Mouse (Mus musculus) forebrain, embryonic 16.5 days (tissue): ENCODE results near the gene S100a7a. TPM values are rescaled to one million over a fixed set of nuclear protein-coding genes. Genes with fewer than 3 reads are reported as not detected.

ENCODE experiments used
- ATAC-seq: fragments of 200-750 bp; cut with Nextera tagmentation; 2 replicates; pipeline ENCODE4 v1.8.0; 2017; ENCODE audit warnings: mild to moderate bottlenecking, moderate library complexity
- H3K27ac ChIP-seq: fragments of 300-500 bp; sonication (generic); 2 replicates; pipeline ENCODE4 v1.5.1; 2014; ENCODE audit warnings: low read length, control low read depth
- H3K27me3 ChIP-seq: fragments of 300-500 bp; sonication (generic); replicated peaks from 2 replicates; pipeline ENCODE4 v1.6.1; 2014; ENCODE audit warnings: low read length; ENCODE audit not compliant: control insufficient read depth, insufficient read depth
- H3K36me3 ChIP-seq: fragments of 300-500 bp; sonication (generic); 2 replicates; pipeline ENCODE4 v1.6.1; 2014; ENCODE audit not compliant: control insufficient read depth, insufficient read depth
- H3K4me1 ChIP-seq: fragments of 300-500 bp; sonication (generic); replicated peaks from 2 replicates; pipeline ENCODE4 v1.6.1; 2014; ENCODE audit warnings: low read length; ENCODE audit not compliant: control insufficient read depth, insufficient read depth
- H3K4me2 ChIP-seq: fragments of 300-500 bp; sonication (generic); 2 replicates; pipeline ENCODE4 v1.6.1; 2014; ENCODE audit warnings: mild to moderate bottlenecking, low read length, control low read depth
- H3K4me3 ChIP-seq: fragments of 300-500 bp; sonication (generic); replicated peaks from 2 replicates; pipeline ENCODE4 v1.5.1; 2014; ENCODE audit warnings: mild to moderate bottlenecking, low read length, control low read depth
- H3K9ac ChIP-seq: fragments of 300-500 bp; sonication (generic); replicated peaks from 2 replicates; pipeline ENCODE4 v1.6.1; 2014; ENCODE audit warnings: low read depth, low read length, control low read depth
- H3K9me3 ChIP-seq: fragments of 300-500 bp; sonication (generic); 2 replicates; pipeline ENCODE4 v1.6.1; 2016; ENCODE audit warnings: low read length; ENCODE audit not compliant: control insufficient read depth
- WGBS: fragments of 180-500 bp; shearing (Covaris S2); extraction: QIAGEN DNeasy Blood & Tissue Kit; methylation state at CpG from one replicate; pipeline ENCODE4 v1.1.7; 2014; 5-methylcytosine and 5-hydroxymethylcytosine counted together
- polyA plus RNA-seq: library from polyadenylated mRNA; unstranded; fragments of >200 nt; fragmentation: Nextera tagmentation; extraction: Ambion mirVana; gene quantifications from 2 replicates; pipeline ENCODE4 v1.2.1, GENCODE M21; 2015

The S100a7a gene
- polyA plus RNA-seq, 1 experiment from 2014 or later, result not detected

DNA sequence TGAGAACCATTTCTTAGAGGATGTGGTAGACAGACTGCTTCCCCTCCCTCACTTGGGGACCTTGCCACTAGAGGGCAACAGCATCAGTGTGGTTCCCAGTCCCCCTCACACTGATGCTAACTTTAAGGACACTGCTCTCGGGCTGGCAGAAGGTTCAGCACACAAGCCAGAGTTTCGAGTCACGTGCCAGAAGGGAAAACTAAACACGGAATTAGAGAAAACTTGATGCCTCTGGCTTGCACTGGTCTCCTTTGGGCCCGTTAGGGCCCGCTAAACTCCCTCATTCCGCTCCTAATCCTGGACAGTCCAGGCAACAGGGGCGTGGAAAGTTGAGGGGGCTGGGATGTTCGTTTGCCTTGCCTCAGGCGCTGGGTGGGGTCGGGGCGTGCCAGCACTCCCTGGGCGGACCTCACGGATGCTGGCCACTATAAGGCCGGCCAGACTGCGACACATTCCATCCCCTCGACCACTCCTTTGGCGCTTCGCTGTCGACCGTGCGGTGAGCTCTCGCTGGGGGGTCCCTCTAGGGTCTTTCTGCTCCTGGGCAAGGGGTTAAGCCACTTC is 41.0 kb upstream of the S100a7a start, which contains the start of gene S100a6:
Gene S100a6, plus strand, starts transcription at position 155 of the 564 bp plus-strand sequence.
- under 1% methylated on average over 23 of the region's 23 CpGs for WGBS
- peak; percentile 85 for ATAC-seq

GRCm38 (mm10) chr3:90613461-90614147 is 40.2 kb upstream of the S100a7a start:
- H3K4me3 ChIP-seq, result no peak overlapping the region

More for the DNA sequence above, 41.0 kb upstream of the S100a7a start, which contains the start of gene S100a6:
- Histone ChIP-seq H3K4me1 (peaks cover 6% of the 10 kb centered on the region), H3K4me3 (peak within 1 kb of the TSS; percentile 31), H3K36me3 (no peaks in the 10 kb centered on the region), H3K27ac (no peak within 1 kb of the TSS), H3K27me3 (no peaks in the 10 kb centered on the region), H3K9me3 (no peaks in the 10 kb centered on the region), H3K9ac (0 out of 2 replicates have a peak within 1 kb of the TSS, but pooled peaks have one; percentile 22), H3K4me2 (peak within 1 kb of the TSS; percentile 56)

GRCm38 (mm10) chr3:90614148-90614530 is 39.7 kb upstream of the S100a7a start:
- Histone ChIP-seq H3K27me3 (no peaks in the 10 kb centered on the region), H3K9ac (no peak overlapping the region), H3K27ac (no peak overlapping the region), H3K4me3 (no peak overlapping the region), H3K4me2 (no peak overlapping the region), H3K4me1 (peaks cover 6% of the 10 kb centered on the region), H3K9me3 (no peaks in the 10 kb centered on the region), H3K36me3 (no peaks in the 10 kb centered on the region)
- no peak for ATAC-seq
- WGBS, result 86% methylated on average over 6 of the region's 6 CpGs

More at GRCm38 (mm10) chr3:90613461-90614147, 40.2 kb upstream of the S100a7a start:
- no peaks in the 10 kb centered on the region for H3K27me3 ChIP-seq
- H3K9me3 ChIP-seq, result no peaks in the 10 kb centered on the region
- no peak for ATAC-seq
- H3K4me2 ChIP-seq, result peak overlapping the region; percentile 56; the same call in 1 of the 2 replicates
- no peak overlapping the region for H3K27ac ChIP-seq
- no peaks in the 10 kb centered on the region for H3K36me3 ChIP-seq
- H3K9ac ChIP-seq, result no peak overlapping the region
- H3K4me1 ChIP-seq, result peaks cover 6% of the 10 kb centered on the region
- WGBS, result 71% methylated on average over 7 of the region's 7 CpGs

- WGBS, result 85% methylated on average over 11 of the region's 11 CpGs
- Histone ChIP-seq H3K27ac (no peak overlapping the region), H3K4me1 (peaks cover 6% of the 10 kb centered on the region), H3K9ac (no peak overlapping the region), H3K9me3 (no peaks in the 10 kb centered on the region), H3K4me3 (no peak overlapping the region), H3K27me3 (no peaks in the 10 kb centered on the region), H3K36me3 (no peaks in the 10 kb centered on the region), H3K4me2 (no peak overlapping the region)
- no peak for ATAC-seq
Measured at GRCm38 (mm10) chr3:90614611-90615251, 39.1 kb upstream of the S100a7a start.

- no peak overlapping the region for H3K27ac ChIP-seq
- no peaks in the 10 kb centered on the region for H3K27me3 ChIP-seq
- WGBS, result 13% methylated on average over 7 of the region's 7 CpGs
- no peaks in the 10 kb centered on the region for H3K36me3 ChIP-seq
- H3K9me3 ChIP-seq, result no peaks in the 10 kb centered on the region
- no peak overlapping the region for H3K4me2 ChIP-seq
- H3K4me1 ChIP-seq, result peaks cover 6% of the 10 kb centered on the region
- H3K4me3 ChIP-seq, result no peak overlapping the region
- ATAC-seq, result peak; percentile 63
- H3K9ac ChIP-seq, result no peak overlapping the region
Measured at GRCm38 (mm10) chr3:90615415-90615814, 38.4 kb upstream of the S100a7a start.

GRCm38 (mm10) chr3:90615911-90616310 is 37.9 kb upstream of the S100a7a start:
- Histone ChIP-seq H3K4me3 (no peak overlapping the region), H3K27me3 (no peaks in the 10 kb centered on the region), H3K9me3 (no peaks in the 10 kb centered on the region), H3K9ac (no peak overlapping the region), H3K4me1 (peaks cover 6% of the 10 kb centered on the region), H3K36me3 (no peaks in the 10 kb centered on the region), H3K4me2 (no peak overlapping the region), H3K27ac (no peak overlapping the region)
- 65% methylated on average over 1 of the region's 1 CpGs for WGBS
- no peak for ATAC-seq

DNA sequence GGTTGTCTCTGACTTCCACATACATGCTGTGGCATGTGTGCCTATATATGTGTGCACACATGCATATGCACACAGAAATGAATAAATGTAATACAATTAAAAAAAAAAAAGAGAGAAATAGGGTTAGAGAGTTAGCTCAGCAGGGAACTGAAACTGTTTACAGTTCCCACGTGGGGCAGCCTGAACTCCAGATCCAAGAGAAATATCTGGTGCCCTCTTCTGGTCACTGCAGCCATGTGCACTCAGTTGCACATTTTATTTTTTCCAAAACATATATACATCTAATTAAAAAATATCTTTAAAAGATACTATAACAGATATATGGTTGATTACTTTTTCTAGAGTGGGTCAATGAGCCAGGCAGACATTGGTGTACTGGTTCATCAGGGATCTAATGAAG is 36.2 kb upstream of the S100a7a start:
- no peak for ATAC-seq
- H3K27ac ChIP-seq, result no peak overlapping the region
- 15% methylated on average over 1 of the region's 1 CpGs for WGBS

GRCm38 (mm10) chr3:90621552-90621951 is 32.3 kb upstream of the S100a7a start:
- ATAC-seq, result no peak
- Histone ChIP-seq H3K4me1 (peaks cover 13% of the 10 kb centered on the region), H3K9me3 (no peaks in the 10 kb centered on the region), H3K4me2 (no peak overlapping the region), H3K36me3 (no peaks in the 10 kb centered on the region), H3K4me3 (no peak overlapping the region), H3K9ac (no peak overlapping the region), H3K27me3 (no peaks in the 10 kb centered on the region), H3K27ac (no peak overlapping the region)
- WGBS, result 60% methylated on average over 7 of the region's 7 CpGs

More for the DNA sequence above, 36.2 kb upstream of the S100a7a start:
- no peaks in the 10 kb centered on the region for H3K9me3 ChIP-seq
- H3K9ac ChIP-seq, result no peak overlapping the region
- H3K27me3 ChIP-seq, result no peaks in the 10 kb centered on the region
- no peak overlapping the region for H3K4me3 ChIP-seq
- no peak overlapping the region for H3K4me2 ChIP-seq
- peaks cover 6% of the 10 kb centered on the region for H3K4me1 ChIP-seq
- no peaks in the 10 kb centered on the region for H3K36me3 ChIP-seq

DNA sequence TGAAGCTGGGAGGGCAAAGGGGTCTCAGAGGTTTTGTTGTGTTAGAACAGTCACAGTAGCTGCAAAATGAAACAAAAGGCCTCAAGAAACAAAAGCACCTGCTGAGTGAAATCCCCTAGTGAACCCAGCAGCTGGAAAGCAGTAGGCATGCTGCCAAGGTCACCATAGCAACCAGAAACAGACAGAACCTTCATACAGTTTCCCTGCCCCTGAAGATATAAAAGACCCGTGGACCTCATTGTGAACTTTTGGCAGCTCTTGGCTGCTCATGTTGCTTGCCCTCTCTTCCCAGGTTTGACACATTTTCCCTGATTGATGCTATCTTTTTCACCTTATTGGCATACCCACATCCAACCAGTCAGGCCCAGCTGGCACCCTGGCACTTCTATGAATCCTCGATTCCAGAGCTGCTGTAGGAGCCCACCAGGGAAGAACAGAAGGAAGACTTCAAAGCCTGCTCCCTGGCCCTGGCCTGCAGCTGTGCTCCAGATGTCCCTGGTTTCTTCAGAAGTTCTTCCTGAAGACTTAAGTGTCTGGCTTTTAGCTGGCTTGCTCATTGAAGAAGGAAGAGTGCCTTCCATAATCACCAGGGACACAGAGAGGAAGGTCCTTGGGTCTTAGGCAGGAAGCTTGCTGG is 30.3 kb upstream of the S100a7a start:
- ATAC-seq, result peak; percentile 66; the same call in 1 of the 2 replicates
- Histone ChIP-seq H3K9ac (no peak overlapping the region), H3K9me3 (no peaks in the 10 kb centered on the region), H3K27me3 (no peaks in the 10 kb centered on the region), H3K4me1 (peaks cover 13% of the 10 kb centered on the region), H3K4me2 (no peak overlapping the region), H3K36me3 (no peaks in the 10 kb centered on the region), H3K4me3 (no peak overlapping the region), H3K27ac (no peak overlapping the region)
- 2% methylated on average over 2 of the region's 2 CpGs for WGBS
